Mouse (Mus musculus) MEL (cell line): Measurements from ENCODE around the gene Spats2. TPM values are rescaled to one million over a fixed set of nuclear protein-coding genes. Genes with fewer than 3 reads are reported as not detected.

Experiments
- DNase-seq: peaks from one replicate; pipeline ENCODE4 v3.0.0; 2011; ENCODE audit warnings: low read depth, low spot score
- H3K27ac ChIP-seq: 2 replicates; pipeline ENCODE4 v1.5.1; 2012; ENCODE audit warnings: low read depth, mild to moderate bottlenecking, control low read depth, low read length, moderate library complexity; ENCODE audit not compliant: control insufficient read depth
- H3K27me3 ChIP-seq, 2 experiments: fragments of 150-350 bp in 1 of 2; sonication (generic) in 1 of 2; 2 replicates each; pipeline ENCODE4 v1.6.1; 2012; ENCODE audit warnings: low read length in 2 of 2, mild to moderate bottlenecking in 2 of 2, improper control_type of control experiment in 1 of 2, moderate library complexity in 1 of 2; ENCODE audit not compliant: insufficient read depth in 2 of 2, control insufficient read depth in 1 of 2
- H3K36me3 ChIP-seq, 2 experiments: 2 replicates each; pipeline ENCODE4 v1.6.1; 2012 to 2014; ENCODE audit warnings: low read length in 2 of 2, improper control_type of control experiment in 1 of 2, inconsistent platforms in 1 of 2, mild to moderate bottlenecking in 1 of 2; ENCODE audit not compliant: insufficient read depth in 2 of 2, control insufficient read depth in 1 of 2
- H3K4me1 ChIP-seq, 2 experiments: fragments of 150-350 bp in 1 of 2; sonication (generic) in 1 of 2; 2 replicates each; pipeline ENCODE4 v1.6.1; 2012; ENCODE audit warnings: low read length in 2 of 2, improper control_type of control experiment in 1 of 2, mild to moderate bottlenecking in 1 of 2; ENCODE audit not compliant: insufficient read depth in 2 of 2, control insufficient read depth in 1 of 2
- H3K4me3 ChIP-seq, 2 experiments: fragments of 150-350 bp in 1 of 2; sonication (generic) in 1 of 2; 2 replicates each; pipeline ENCODE4 v1.5.1; 2012; ENCODE audit warnings: low read depth in 2 of 2, low read length in 2 of 2, mild to moderate bottlenecking in 2 of 2, moderate library complexity in 2 of 2, control low read depth in 1 of 2, improper control_type of control experiment in 1 of 2; ENCODE audit not compliant: control insufficient read depth in 1 of 2, insufficient read depth in 1 of 2
- H3K79me2 ChIP-seq: 2 replicates; pipeline ENCODE4 v1.6.1; 2012; ENCODE audit warnings: mild to moderate bottlenecking, low read length, moderate library complexity; ENCODE audit not compliant: control insufficient read depth, poor library complexity, insufficient read depth
- H3K9ac ChIP-seq: 2 replicates; pipeline ENCODE4 v1.6.1; 2012; ENCODE audit warnings: low read depth, mild to moderate bottlenecking, control low read depth, low read length, moderate library complexity; ENCODE audit not compliant: control insufficient read depth, poor library complexity, severe bottlenecking
- H3K9me3 ChIP-seq: fragments of 150-350 bp; sonication (generic); replicated peaks from 2 replicates; pipeline ENCODE4 v1.6.1; 2012; ENCODE audit warnings: mild to moderate bottlenecking, low read length, improper control_type of control experiment, moderate library complexity; ENCODE audit not compliant: insufficient read depth
- BHLHE40 ChIP-seq: IDR thresholded peaks from 2 replicates; pipeline ENCODE4 v1.6.1; 2012; ENCODE audit warnings: low read depth, mild to moderate bottlenecking, inconsistent platforms, low read length, improper control_type of control experiment, borderline replicate concordance
- CHD1 ChIP-seq: IDR thresholded peaks from 2 replicates; pipeline ENCODE4 v1.6.1; 2012; ENCODE audit warnings: low read depth, mild to moderate bottlenecking, inconsistent platforms, low read length, improper control_type of control experiment
- CTCF ChIP-seq, 3 experiments: IDR thresholded peaks in 2 of 3; conservative IDR thresholded peaks in 1 of 3; 2 replicates each; pipeline ENCODE4 v1.5.1; 2011 to 2012; ENCODE audit warnings: low read length in 3 of 3, low read depth in 2 of 3, mild to moderate bottlenecking in 2 of 3, improper control_type of control experiment in 1 of 3, inconsistent platforms in 1 of 3, mixed read lengths in 1 of 3, moderate library complexity in 1 of 3; ENCODE audit not compliant: control insufficient read depth in 1 of 3, insufficient read depth in 1 of 3, poor library complexity in 1 of 3, severe bottlenecking in 1 of 3
- ETS1 ChIP-seq: IDR thresholded peaks from 2 replicates; pipeline ENCODE4 v1.6.1; 2012; ENCODE audit warnings: low read depth, mild to moderate bottlenecking, inconsistent platforms, low read length, improper control_type of control experiment, moderate library complexity
- GATA1 ChIP-seq: IDR thresholded peaks from 2 replicates; pipeline ENCODE4 v1.6.1; 2011; ENCODE audit warnings: low read depth, low read length, improper control_type of control experiment
- HCFC1 ChIP-seq: IDR thresholded peaks from 2 replicates; pipeline ENCODE4 v1.6.1; 2012; ENCODE audit warnings: low read depth, mild to moderate bottlenecking, inconsistent platforms, low read length, improper control_type of control experiment, moderate library complexity
- JUND ChIP-seq: IDR thresholded peaks from 2 replicates; pipeline ENCODE4 v1.6.1; 2011; ENCODE audit warnings: low read depth, mild to moderate bottlenecking, improper control_type of control experiment, low read length
- MEF2A ChIP-seq: IDR thresholded peaks from 2 replicates; pipeline ENCODE4 v1.6.1; 2014; ENCODE audit warnings: low read depth, mild to moderate bottlenecking, inconsistent platforms, low read length, improper control_type of control experiment; ENCODE audit not compliant: poor library complexity, insufficient replicate concordance, severe bottlenecking; ENCODE audit errors: extremely low read depth
- NELFE ChIP-seq: IDR thresholded peaks from 2 replicates; pipeline ENCODE4 v1.6.1; 2011; ENCODE audit warnings: low read depth, low read length, improper control_type of control experiment
- SIN3A ChIP-seq: IDR thresholded peaks from 2 replicates; pipeline ENCODE4 v1.6.1; 2012; ENCODE audit warnings: low read length, improper control_type of control experiment, inconsistent platforms
- SMC3 ChIP-seq: IDR thresholded peaks from 2 replicates; pipeline ENCODE4 v1.6.1; 2011; ENCODE audit warnings: low read depth, low read length, improper control_type of control experiment
- TCF12 ChIP-seq: IDR thresholded peaks from 2 replicates; pipeline ENCODE4 v1.6.1; 2014; ENCODE audit warnings: low read depth, mild to moderate bottlenecking, inconsistent platforms, low read length, improper control_type of control experiment, moderate library complexity
- USF2 ChIP-seq, 2 experiments: IDR thresholded peaks; 2 replicates each; pipeline ENCODE4 v1.6.1; 2011 to 2012; ENCODE audit warnings: improper control_type of control experiment in 2 of 2, low read length in 2 of 2, borderline replicate concordance in 1 of 2, inconsistent platforms in 1 of 2, low read depth in 1 of 2, mild to moderate bottlenecking in 1 of 2; ENCODE audit not compliant: insufficient read depth in 1 of 2
- ZNF384 ChIP-seq: IDR thresholded peaks from 2 replicates; pipeline ENCODE4 v1.6.1; 2012; ENCODE audit warnings: low read depth, mild to moderate bottlenecking, inconsistent platforms, low read length, improper control_type of control experiment
- polyA plus RNA-seq, 2 experiments: library from polyadenylated mRNA; stranded (reverse) in 1 of 2; unstranded in 1 of 2; fragments of >175 nt in 1 of 2; fragments of >200 nt in 1 of 2; gene quantifications; 2 replicates each; pipeline versions ENCODE4 v1.2.1 to v1.2.4; 2012; ENCODE audit warnings: low replicate concordance in 2 of 2, low read depth in 1 of 2; ENCODE audit not compliant: insufficient read length in 2 of 2, insufficient read depth in 1 of 2, missing spikeins in 1 of 2
- total RNA-seq: library from RNA; depleted of rRNA; stranded (reverse); fragments of 300-350 nt; gene quantifications from 2 replicates; pipeline ENCODE4 v1.2.3, GENCODE M21; 2012

Gene Spats2
- total and polyA plus RNA-seq, 3 experiments: 8.2 to 24.5 TPM; not detected in 1

DNA sequence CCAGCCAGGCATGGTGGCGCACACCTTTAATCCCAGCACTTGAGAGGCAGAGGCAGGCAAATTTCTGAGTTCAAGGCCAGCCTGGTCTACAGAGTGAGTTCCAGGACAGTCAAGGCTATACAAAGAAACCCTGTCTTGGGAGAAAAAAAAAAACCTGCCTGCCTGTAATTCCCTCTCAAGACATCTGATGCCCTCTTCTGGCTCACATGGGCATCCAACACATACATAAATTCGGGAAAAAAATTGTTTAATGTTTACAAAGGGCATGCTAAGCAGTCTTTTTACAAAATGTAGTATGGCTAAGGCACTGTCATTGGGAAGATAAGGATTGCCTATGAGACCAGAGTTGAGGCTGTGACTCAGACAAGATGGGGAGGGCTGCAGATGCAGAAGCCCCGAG, 45.9 kb upstream of the Spats2 start:
- TF ChIP-seq GATA1: no peak
- no peak for TF ChIP-seq ETS1
- TF ChIP-seq MEF2A: no peak
- TF ChIP-seq SMC3: 0 out of 2 replicates have a peak, but pooled peaks have one; percentile 9
- no peak for TF ChIP-seq JUND
- TF ChIP-seq ZNF384: peak; percentile 51
- peak in 1 of 3 experiments; percentile 13; a peak in 1 of 6 replicates for TF ChIP-seq CTCF (IDR thresholded peaks at IDR 0.05 in 2 of 3, conservative IDR thresholded peaks at IDR 0.05 in 1 of 3; ENCODE audit: control insufficient read depth in 1 of 3, insufficient read depth in 1 of 3, low read depth in 2 of 3, low read length in 3 of 3, poor library complexity in 1 of 3, severe bottlenecking in 1 of 3)
- Histone ChIP-seq H3K27me3 (no peaks in the 10 kb centered on the region), H3K4me3 (no peak overlapping the region), H3K79me2 (peaks cover 17% of the 10 kb centered on the region), H3K9ac (no peak overlapping the region), H3K27ac (no peak overlapping the region), H3K4me1 (peaks cover 2 to 5% of the 10 kb centered on the region in 2 experiments; a peak in 2 of 4 replicates), H3K36me3 (peaks cover 8 to 9% of the 10 kb centered on the region in 2 experiments), H3K9me3 (no peaks in the 10 kb centered on the region)
- no peak for DNase-seq

DNA sequence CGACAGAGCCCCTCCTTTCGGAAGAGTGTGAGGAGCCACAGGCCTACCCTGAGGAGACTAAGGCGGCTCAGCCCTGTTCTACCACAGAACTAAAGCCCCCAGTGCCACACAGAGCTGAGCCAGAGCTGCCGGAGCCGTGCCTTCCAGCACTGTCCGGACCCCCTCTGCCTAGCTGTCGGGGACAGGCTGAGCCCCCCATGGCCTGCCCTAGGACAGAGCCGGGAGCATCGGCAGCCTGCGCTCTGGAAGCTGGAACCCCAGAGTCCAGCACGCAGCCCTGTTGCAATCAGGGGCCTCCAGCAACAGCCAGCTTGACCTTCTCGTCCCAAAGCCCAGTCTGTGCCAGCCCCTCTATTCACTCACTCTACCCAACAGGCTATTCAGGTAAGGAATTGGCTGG, 43.4 kb upstream of the Spats2 start:
- no peak overlapping the region for H3K9ac ChIP-seq
- TF ChIP-seq USF2 (IDR thresholded peaks at IDR 0.05; ENCODE audit: borderline replicate concordance in 1 of 2, insufficient read depth in 1 of 2, low read depth in 1 of 2, low read length in 2 of 2) (no peak), HCFC1 (no peak), NELFE (no peak), TCF12 (no peak), SIN3A (no peak), CHD1 (no peak), ETS1 (no peak), GATA1 (no peak)
- TF ChIP-seq, all 39 proteins: peak for 0
- no peak for DNase-seq
- H3K79me2 ChIP-seq: no peaks in the 10 kb centered on the region; the same call in 1 of the 2 replicates
- peaks cover 0 to 9% of the 10 kb centered on the region in 2 experiments; a peak in 2 of 4 replicates for H3K36me3 ChIP-seq
- no peaks in the 10 kb centered on the region for H3K27me3 ChIP-seq
- H3K27ac ChIP-seq: no peak overlapping the region
- no peaks in the 10 kb centered on the region for H3K4me1 ChIP-seq
- no peak overlapping the region for H3K4me3 ChIP-seq
- no peaks in the 10 kb centered on the region for H3K9me3 ChIP-seq

DNA sequence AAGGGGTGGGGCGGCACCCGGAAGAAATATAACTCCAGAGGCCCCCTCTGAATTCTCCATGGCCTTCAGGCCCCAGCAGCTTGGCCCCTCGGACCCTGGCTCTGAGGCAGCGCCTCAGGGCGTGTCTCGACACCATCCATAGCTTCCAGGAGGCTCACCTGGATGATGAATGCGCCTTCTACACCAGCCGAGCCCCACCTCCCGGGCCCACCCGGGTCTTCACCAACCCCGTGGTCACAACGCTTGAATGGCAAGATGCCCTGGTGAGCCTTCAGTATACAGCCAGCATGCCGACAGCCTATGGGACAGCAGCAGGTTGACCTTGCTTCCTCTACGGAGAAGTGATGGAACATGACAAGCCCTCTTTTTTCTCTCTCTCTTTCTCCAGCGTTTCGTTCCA, 42.9 kb upstream of the Spats2 start:
- Histone ChIP-seq H3K9ac (no peak overlapping the region), H3K4me3 (no peak overlapping the region), H3K79me2 (no peaks in the 10 kb centered on the region; the same call in 1 of the 2 replicates), H3K9me3 (no peaks in the 10 kb centered on the region), H3K4me1 (no peaks in the 10 kb centered on the region), H3K36me3 (peaks cover 0 to 9% of the 10 kb centered on the region in 2 experiments; a peak in 2 of 4 replicates), H3K27ac (no peak overlapping the region), H3K27me3 (no peaks in the 10 kb centered on the region)
- DNase-seq: no peak
- TF ChIP-seq BHLHE40: no peak
- TF ChIP-seq NELFE: no peak
- TF ChIP-seq ZNF384: no peak
- 0 out of 2 replicates have a peak, but pooled peaks have one; percentile 1 for TF ChIP-seq SIN3A
